Mouse (Mus musculus) heart, postnatal 0 days (tissue): ENCODE results near the gene Ptger2.

Source experiments
- CTCF ChIP-seq: IDR thresholded peaks from 2 replicates; pipeline ENCODE4 v1.5.1; 2016; ENCODE audit warnings: antibody characterized with exemption, control low read depth, low read depth
- EP300 ChIP-seq: IDR thresholded peaks from 2 replicates; pipeline ENCODE4 v1.6.1; 2016; ENCODE audit warnings: antibody characterized with exemption, low read depth

DNA sequence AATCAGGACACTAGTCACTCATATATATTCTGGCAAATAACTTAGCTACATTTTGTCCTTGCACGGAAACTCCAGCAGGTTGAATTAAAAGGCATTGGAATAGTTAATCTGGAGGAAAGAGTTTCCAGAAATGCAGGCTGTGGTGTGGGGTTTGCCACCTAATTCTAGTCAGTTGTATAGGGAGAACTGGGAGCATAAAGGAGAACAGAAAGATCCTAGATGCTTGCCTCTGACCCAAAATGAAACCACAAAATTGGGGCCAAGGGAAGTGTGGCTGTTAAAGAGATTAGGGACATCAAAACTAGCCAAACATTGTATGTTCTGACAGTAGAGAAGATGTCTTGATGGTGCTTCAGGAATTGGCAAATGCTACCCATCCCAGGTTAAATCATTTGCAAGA lies 48.6 kb downstream of the Ptger2 start:
- no peak for TF ChIP-seq CTCF
- no peak for TF ChIP-seq EP300
